Mouse (Mus musculus) CH12.LX (cell line): Measurements from ENCODE around the gene Txndc9. TPM values are rescaled to one million over a fixed set of nuclear protein-coding genes. Genes with fewer than 3 reads are reported as not detected.
"Not testable (repeated sequence)": the region's sequence is repeated elsewhere in the genome, so short reads cannot be mapped to it uniquely, and the experiment has no call there.

Experiments
- DNase-seq: peaks from one replicate; pipeline ENCODE4 v3.0.0-alpha.2; 2013; ENCODE audit errors: extremely low read depth
- H3K27ac ChIP-seq: 2 replicates; pipeline ENCODE4 v1.5.1; 2012; ENCODE audit warnings: low read depth, mild to moderate bottlenecking, control low read depth, moderate library complexity; ENCODE audit not compliant: insufficient read depth
- H3K27me3 ChIP-seq: replicated peaks from 2 replicates; pipeline ENCODE3; 2012; ENCODE audit warnings: inconsistent platforms
- H3K36me3 ChIP-seq, 2 experiments: replicated peaks in 1 of 2; 2 replicates each; pipeline versions ENCODE3 to v1.6.1; 2012; ENCODE audit warnings: inconsistent platforms in 1 of 2, low read length in 1 of 2, mild to moderate bottlenecking in 1 of 2, mixed read lengths in 1 of 2, moderate library complexity in 1 of 2; ENCODE audit not compliant: control insufficient read depth in 1 of 2, insufficient read depth in 1 of 2
- H3K4me1 ChIP-seq, 2 experiments: 2 replicates each; pipeline ENCODE4 v1.6.1; 2012; ENCODE audit warnings: inconsistent platforms in 1 of 2, moderate library complexity in 1 of 2; ENCODE audit not compliant: insufficient read depth in 2 of 2, control insufficient read depth in 1 of 2
- H3K4me2 ChIP-seq: 2 replicates; pipeline ENCODE4 v1.6.1; 2012; ENCODE audit warnings: low read depth, mild to moderate bottlenecking, control low read depth; ENCODE audit not compliant: poor library complexity, insufficient read depth, severe bottlenecking
- H3K4me3 ChIP-seq, 3 experiments: fragments of 150-350 bp in 1 of 3; sonication (generic) in 1 of 3; replicated peaks in 1 of 3; 2 replicates each; pipeline versions ENCODE3 to v1.5.1; 2011 to 2012; ENCODE audit warnings: low read depth in 2 of 3, low read length in 2 of 3, mild to moderate bottlenecking in 2 of 3, moderate library complexity in 2 of 3, control low read depth in 1 of 3, improper control_type of control experiment in 1 of 3, inconsistent platforms in 1 of 3, mixed read lengths in 1 of 3; ENCODE audit not compliant: poor library complexity in 1 of 3
- H3K79me2 ChIP-seq: replicated peaks from 2 replicates; pipeline ENCODE4 v1.6.1; 2012; ENCODE audit warnings: mild to moderate bottlenecking, moderate library complexity; ENCODE audit not compliant: control insufficient read depth, poor library complexity, insufficient read depth, severe bottlenecking; ENCODE audit errors: extremely low read depth
- H3K9ac ChIP-seq: 2 replicates; pipeline ENCODE4 v1.6.1; 2012; ENCODE audit warnings: low read depth, mild to moderate bottlenecking, control low read depth, moderate library complexity; ENCODE audit not compliant: insufficient read depth
- H3K9me3 ChIP-seq: replicated peaks from 2 replicates; pipeline ENCODE3; 2012; ENCODE audit warnings: low read length, inconsistent platforms, mixed read lengths
- CHD1 ChIP-seq: IDR thresholded peaks from 2 replicates; pipeline ENCODE4 v1.6.1; 2012; ENCODE audit warnings: low read depth, low read length, improper control_type of control experiment, inconsistent platforms
- CHD2 ChIP-seq: IDR thresholded peaks from 2 replicates; pipeline ENCODE4 v1.6.1; 2011; ENCODE audit warnings: low read length, improper control_type of control experiment
- ETS1 ChIP-seq: conservative IDR thresholded peaks from 2 replicates; pipeline ENCODE4 v1.6.1; 2012; ENCODE audit warnings: low read depth, mild to moderate bottlenecking, inconsistent platforms, low read length, improper control_type of control experiment, moderate library complexity
- GABPA ChIP-seq: IDR thresholded peaks from 2 replicates; pipeline ENCODE4 v1.6.1; 2012; ENCODE audit warnings: low read depth, low read length, improper control_type of control experiment, inconsistent platforms; ENCODE audit not compliant: insufficient replicate concordance
- HCFC1 ChIP-seq: IDR thresholded peaks from 2 replicates; pipeline ENCODE4 v1.6.1; 2012; ENCODE audit warnings: low read depth, mild to moderate bottlenecking, inconsistent platforms, low read length, improper control_type of control experiment
- IRF4 ChIP-seq: IDR thresholded peaks from 2 replicates; pipeline ENCODE4 v1.6.1; 2014; ENCODE audit warnings: low read depth, mild to moderate bottlenecking, inconsistent platforms, low read length, improper control_type of control experiment
- MAZ ChIP-seq: IDR thresholded peaks from 2 replicates; pipeline ENCODE4 v1.6.1; 2012; ENCODE audit warnings: low read depth, mild to moderate bottlenecking, inconsistent platforms, low read length, improper control_type of control experiment, moderate library complexity
- MEF2A ChIP-seq: IDR thresholded peaks from 2 replicates; pipeline ENCODE4 v1.6.1; 2014; ENCODE audit warnings: low read depth, mild to moderate bottlenecking, inconsistent platforms, low read length, improper control_type of control experiment, borderline replicate concordance
- MXI1 ChIP-seq: IDR thresholded peaks from 2 replicates; pipeline ENCODE4 v1.6.1; 2011; ENCODE audit warnings: mild to moderate bottlenecking, low read depth, low read length, improper control_type of control experiment
- NRF1 ChIP-seq: IDR thresholded peaks from 2 replicates; pipeline ENCODE4 v1.6.1; 2014; ENCODE audit warnings: low read depth, mild to moderate bottlenecking, inconsistent platforms, low read length, improper control_type of control experiment, moderate library complexity
- PAX5 ChIP-seq: IDR thresholded peaks from 2 replicates; pipeline ENCODE4 v1.6.1; 2012; ENCODE audit warnings: low read length, inconsistent platforms, mixed read lengths
- RAD21 ChIP-seq: IDR thresholded peaks from 2 replicates; pipeline ENCODE4 v1.6.1; 2011; ENCODE audit warnings: low read depth, mild to moderate bottlenecking, low read length, improper control_type of control experiment, moderate library complexity
- RCOR1 ChIP-seq: conservative IDR thresholded peaks from 2 replicates; pipeline ENCODE4 v1.6.1; 2012; ENCODE audit warnings: low read depth, mild to moderate bottlenecking, inconsistent platforms, low read length, improper control_type of control experiment
- TBP ChIP-seq: conservative IDR thresholded peaks from 2 replicates; pipeline ENCODE4 v1.6.1; 2011; ENCODE audit warnings: low read depth, low read length, improper control_type of control experiment
- TCF12 ChIP-seq: IDR thresholded peaks from 2 replicates; pipeline ENCODE4 v1.6.1; 2014; ENCODE audit warnings: low read depth, mild to moderate bottlenecking, inconsistent platforms, low read length, improper control_type of control experiment
- USF2 ChIP-seq: conservative IDR thresholded peaks from 2 replicates; pipeline ENCODE4 v1.6.1; 2011; ENCODE audit warnings: low read depth, low read length, improper control_type of control experiment
- ZC3H11A ChIP-seq: IDR thresholded peaks from 2 replicates; pipeline ENCODE4 v1.6.1; 2012; ENCODE audit warnings: low read depth, mild to moderate bottlenecking, inconsistent platforms, low read length, improper control_type of control experiment
- ZNF384 ChIP-seq: IDR thresholded peaks from 2 replicates; pipeline ENCODE4 v1.6.1; 2012; ENCODE audit warnings: low read depth, low read length, improper control_type of control experiment, inconsistent platforms
- dilution Hi-C: fragments of 300-500 bp; cut with MboI; formaldehyde crosslinking; loops from 2 replicates; pipeline ENCODE4 v1.14.3; 2020; ENCODE audit warnings: low sequenced_read_pairs; ENCODE audit not compliant: extremely low pct_unique_long_range_greater_than_20kb, extremely low pct_ligation_motif_present
- in situ Hi-C: fragments of 300-500 bp; cut with MboI; formaldehyde crosslinking; loops from 3 replicates; pipeline ENCODE4 v1.14.3; 2019; ENCODE audit warnings: low sequenced_read_pairs, low pct_ligation_motif_present, low pct_unique_long_range_greater_than_20kb, mixed read lengths
- polyA plus RNA-seq: library from polyadenylated mRNA; unstranded; fragments of >175 nt; gene quantifications from 2 replicates; pipeline ENCODE4 v1.2.1, GENCODE M21; 2012; ENCODE audit warnings: low read depth; ENCODE audit not compliant: insufficient read length
- total RNA-seq, 2 experiments: library from RNA; depleted of rRNA; stranded (reverse); fragments of 300-350 nt in 1 of 2; fragments of >200 nt in 1 of 2; gene quantifications; 2 replicates each; pipeline ENCODE4 v1.2.3; 2012 to 2014

Gene Txndc9
- total and polyA plus RNA-seq, 3 experiments, result 44.1 to 99.5 (median 82.1) TPM

- no peaks in the 10 kb centered on the region for H3K27me3 ChIP-seq
- H3K4me2 ChIP-seq, result no peak overlapping the region
- no peaks in the 10 kb centered on the region for H3K4me1 ChIP-seq
- dilution Hi-C loops, result no loop called here
- in situ Hi-C loops, result no loop called here
- H3K36me3 ChIP-seq, result no peaks in the 10 kb centered on the region
- no peak overlapping the region for H3K4me3 ChIP-seq
- DNase-seq, result no peak
- TF ChIP-seq IRF4 (no peak), PAX5 (no peak), ZC3H11A (no peak), MEF2A (no peak), HCFC1 (no peak), ETS1 (no peak), TCF12 (no peak)
- H3K9me3 ChIP-seq, result no peaks in the 10 kb centered on the region
- H3K27ac ChIP-seq, result no peak overlapping the region
- H3K79me2 ChIP-seq, result no peaks in the 10 kb centered on the region
- H3K9ac ChIP-seq, result no peak overlapping the region
Observed at GRCm38 (mm10) chr1:37977303-37977702, 20.4 kb downstream of the Txndc9 start.

- H3K9me3 ChIP-seq, H3K4me2 ChIP-seq, H3K27me3 ChIP-seq, H3K4me1 ChIP-seq, H3K9ac ChIP-seq, H3K79me2 ChIP-seq, H3K36me3 ChIP-seq, H3K27ac ChIP-seq, DNase-seq, in situ Hi-C loops, H3K4me3 ChIP-seq, dilution Hi-C loops: not testable (repeated sequence)
Observed at GRCm38 (mm10) chr1:37976666-37977065, 21.0 kb downstream of the Txndc9 start.

GRCm38 (mm10) chr1:37971520-37971919 lies 26.2 kb downstream of the Txndc9 start:
- Histone ChIP-seq H3K27ac (no peak overlapping the region), H3K4me3 (no peak overlapping the region), H3K79me2 (no peaks in the 10 kb centered on the region), H3K9me3 (no peaks in the 10 kb centered on the region), H3K4me1 (no peaks in the 10 kb centered on the region), H3K9ac (no peak overlapping the region), H3K36me3 (no peaks in the 10 kb centered on the region), H3K4me2 (no peak overlapping the region), H3K27me3 (peaks cover 4% of the 10 kb centered on the region)
- no peak for DNase-seq
- dilution Hi-C loops, result no loop called here
- no peak for TF ChIP-seq ZNF384
- TF ChIP-seq ZC3H11A, result no peak
- no peak for TF ChIP-seq TCF12
- no peak for TF ChIP-seq RAD21
- TF ChIP-seq ETS1, result no peak
- no peak for TF ChIP-seq MAZ
- no peak for TF ChIP-seq GABPA
- no peak for TF ChIP-seq MXI1
- no peak for TF ChIP-seq CHD2
- TF ChIP-seq RCOR1, result no peak
- no peak for TF ChIP-seq PAX5
- no peak for TF ChIP-seq TBP
- no peak for TF ChIP-seq CHD1
- TF ChIP-seq USF2, result no peak
- no peak for TF ChIP-seq NRF1
- in situ Hi-C loops, result no loop called here
